Mouse (Mus musculus) ES-E14 (cell line): ENCODE results near the gene Gm11639.

Experiments used
- HCFC1 ChIP-seq: IDR thresholded peaks from 2 replicates; pipeline ENCODE4 v1.6.1; 2012; ENCODE audit warnings: low read length, inconsistent platforms, borderline replicate concordance; ENCODE audit not compliant: insufficient read depth
- MAFK ChIP-seq: IDR thresholded peaks from 2 replicates; pipeline ENCODE4 v1.6.1; 2014; ENCODE audit warnings: mild to moderate bottlenecking, low read depth, low read length, inconsistent platforms; ENCODE audit not compliant: insufficient read depth
- ZNF384 ChIP-seq: IDR thresholded peaks from 2 replicates; pipeline ENCODE4 v1.6.1; 2012; ENCODE audit warnings: low read depth, low read length, inconsistent platforms

GRCm38 (mm10) chr11:104972480-104972879, 287.0 kb downstream of the Gm11639 start:
- no peak for TF ChIP-seq ZNF384
- TF ChIP-seq HCFC1 = no peak
- TF ChIP-seq MAFK = no peak
